Comparison of ENCODE assay signal across 9 mouse cellular contexts in the genomic region with DNA sequence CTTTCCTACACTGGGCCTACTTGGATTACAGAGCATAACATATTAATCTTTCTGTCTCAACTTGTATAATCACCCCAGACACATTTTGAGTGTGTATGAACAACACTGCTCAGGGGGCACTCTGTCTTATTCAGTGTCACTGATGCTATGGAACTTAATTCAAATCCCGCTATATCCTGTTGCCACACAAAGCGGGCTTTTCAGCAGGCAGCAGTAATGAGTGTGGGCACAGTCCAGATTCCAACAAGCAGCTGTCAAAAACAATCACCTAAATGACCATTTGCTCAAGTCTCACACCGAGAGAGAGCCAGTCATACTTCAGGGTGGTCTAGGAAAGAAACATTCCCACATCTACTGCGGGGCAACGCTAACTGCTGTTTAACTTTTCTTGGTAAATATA. TPM values are rescaled to one million over a fixed set of nuclear protein-coding genes. Genes with fewer than 3 reads are reported as not detected.
DNase-seq lines count a peak whose midpoint lies in the region; ATAC-seq lines count a peak whose summit lies in the region.
"Had no signal": no experiment of that assay in that cellular context is flagged by ENCODE, and none has a peak within 500 bp of the region (broad histone marks: within the 10 kb centered on the region; RNA-seq: fewer than 3 reads in every experiment).

No protein-coding gene starts in this region.

- WGBS in kidney, embryonic 16.5 days, result 55% methylated on average over 5 of the region's 5 CpGs
- WGBS in embryonic facial prominence, embryonic 13.5 days, result 43% methylated on average over 5 of the region's 5 CpGs
- 38% methylated on average over 5 of the region's 5 CpGs for WGBS in limb, embryonic 10.5 days
- WGBS in neural tube, embryonic 13.5 days, result 34% methylated on average over 5 of the region's 5 CpGs

- no peak for DNase-seq in kidney, postnatal 4 days
- DNase-seq in limb, embryonic 10.5 days (ENCODE audit: low spot score), result no peak
- DNase-seq in urinary bladder, postnatal 10 days (ENCODE audit: low spot score), result no peak
- no peak for DNase-seq in testis, postnatal 10 days (ENCODE audit: low spot score)
- DNase-seq in ovary, adult 18-20 months (ENCODE audit: low spot score), result no peak
- DNase-seq: layer of hippocampus, adult 9-11 months had no signal

- no peaks in the 10 kb centered on the region for H3K27me3 ChIP-seq in kidney, embryonic 16.5 days (ENCODE audit: insufficient read depth, low read length)
- H3K27me3 ChIP-seq in embryonic facial prominence, embryonic 13.5 days, result no peaks in the 10 kb centered on the region
- no peaks in the 10 kb centered on the region; the same call in 1 of the 2 replicates for H3K27me3 ChIP-seq in limb, embryonic 10.5 days (ENCODE audit: low read depth, poor library complexity, severe bottlenecking)
- no peaks in the 10 kb centered on the region for H3K27me3 ChIP-seq in neural tube, embryonic 13.5 days

- peak overlapping the region; percentile 71 for H3K4me2 ChIP-seq in kidney, embryonic 16.5 days (replicated peaks; ENCODE audit: low read depth, low read length)
- peak overlapping the region; percentile 90 for H3K4me2 ChIP-seq in embryonic facial prominence, embryonic 13.5 days
- peak overlapping the region; percentile 83 for H3K4me2 ChIP-seq in neural tube, embryonic 13.5 days

- no peaks in the 10 kb centered on the region for H3K9me3 ChIP-seq in kidney, embryonic 16.5 days (ENCODE audit: low read length)
- no peaks in the 10 kb centered on the region for H3K9me3 ChIP-seq in embryonic facial prominence, embryonic 13.5 days
- no peaks in the 10 kb centered on the region for H3K9me3 ChIP-seq in limb, embryonic 10.5 days (replicated peaks)
- H3K9me3 ChIP-seq in neural tube, embryonic 13.5 days, result no peaks in the 10 kb centered on the region

- peaks cover 53% of the 10 kb centered on the region for H3K4me1 ChIP-seq in kidney, embryonic 16.5 days (ENCODE audit: insufficient read depth, low read length)
- peaks cover 36% of the 10 kb centered on the region for H3K4me1 ChIP-seq in embryonic facial prominence, embryonic 13.5 days
- H3K4me1 ChIP-seq in limb, embryonic 10.5 days, result peaks cover 57% of the 10 kb centered on the region
- peaks cover 33% of the 10 kb centered on the region for H3K4me1 ChIP-seq in neural tube, embryonic 13.5 days (replicated peaks)

- H3K4me3 ChIP-seq in kidney, embryonic 16.5 days (ENCODE audit: low read length), result peak overlapping the region; percentile 91
- no peak overlapping the region for H3K4me3 ChIP-seq in embryonic facial prominence, embryonic 13.5 days
- H3K4me3 ChIP-seq in limb, embryonic 10.5 days, result peak overlapping the region; percentile 91
- H3K4me3 ChIP-seq in neural tube, embryonic 13.5 days, result peak overlapping the region; percentile 86

- H3K36me3 ChIP-seq in kidney, embryonic 16.5 days (ENCODE audit: insufficient read depth, low read length), result no peaks in the 10 kb centered on the region
- no peaks in the 10 kb centered on the region for H3K36me3 ChIP-seq in embryonic facial prominence, embryonic 13.5 days
- H3K36me3 ChIP-seq in limb, embryonic 10.5 days, result no peaks in the 10 kb centered on the region
- no peaks in the 10 kb centered on the region for H3K36me3 ChIP-seq in neural tube, embryonic 13.5 days

- no peak overlapping the region for H3K27ac ChIP-seq in kidney, embryonic 16.5 days (ENCODE audit: low read length)
- no peak overlapping the region for H3K27ac ChIP-seq in embryonic facial prominence, embryonic 13.5 days
- H3K27ac ChIP-seq in limb, embryonic 10.5 days, result no peak overlapping the region
- H3K27ac ChIP-seq in neural tube, embryonic 13.5 days (replicated peaks), result no peak overlapping the region

- 0 out of 2 replicates have a peak overlapping the region, but pooled peaks have one; percentile 9 for H3K9ac ChIP-seq in kidney, embryonic 16.5 days (replicated peaks; ENCODE audit: low read length)
- H3K9ac ChIP-seq in embryonic facial prominence, embryonic 13.5 days, result no peak overlapping the region
- H3K9ac ChIP-seq in neural tube, embryonic 13.5 days, result no peak overlapping the region

- ATAC-seq in kidney, embryonic 16.5 days (ENCODE audit: low FRiP score, low TSS enrichment), result no peak
- ATAC-seq in embryonic facial prominence, embryonic 13.5 days (ENCODE audit: insufficient number of reproducible peaks, insufficient read depth, low FRiP score, low TSS enrichment, low read depth), result no peak
- no peak for ATAC-seq in neural tube, embryonic 13.5 days (ENCODE audit: low read depth)

RNA-seq across cellular contexts. Expression of gene Zfp704, which starts 2.2 kb away (rescaled TPM):
- polyA plus RNA-seq in kidney, embryonic 16.5 days (2015; fragmentation: Nextera tagmentation; extraction: Ambion mirVana), result 11.4 and 13.1 TPM in 2 replicates
- 10.0 and 10.8 TPM in 2 replicates for polyA plus RNA-seq in embryonic facial prominence, embryonic 13.5 days (2015; fragmentation: Nextera tagmentation; extraction: Ambion mirVana)
- polyA plus RNA-seq in limb, embryonic 10.5 days (2016; fragmentation: Nextera tagmentation; extraction: Ambion mirVana), result 8.8 and 10.1 TPM in 2 replicates
- polyA plus RNA-seq in neural tube, embryonic 13.5 days (2015; fragmentation: Nextera tagmentation; extraction: Ambion mirVana), result 7.4 and 8.5 TPM in 2 replicates
